Mouse (Mus musculus) liver, postnatal 0 days (tissue): ENCODE results near the gene G6pc3.

ENCODE experiments used
- CTCF ChIP-seq: sonication (generic); IDR thresholded peaks from 2 replicates; pipeline ENCODE4 v1.5.1; 2016; ENCODE audit warnings: antibody characterized with exemption, low read depth
- EP300 ChIP-seq: IDR thresholded peaks from 2 replicates; pipeline ENCODE4 v1.6.1; 2016; ENCODE audit warnings: antibody characterized with exemption, low read depth, mild to moderate bottlenecking

DNA sequence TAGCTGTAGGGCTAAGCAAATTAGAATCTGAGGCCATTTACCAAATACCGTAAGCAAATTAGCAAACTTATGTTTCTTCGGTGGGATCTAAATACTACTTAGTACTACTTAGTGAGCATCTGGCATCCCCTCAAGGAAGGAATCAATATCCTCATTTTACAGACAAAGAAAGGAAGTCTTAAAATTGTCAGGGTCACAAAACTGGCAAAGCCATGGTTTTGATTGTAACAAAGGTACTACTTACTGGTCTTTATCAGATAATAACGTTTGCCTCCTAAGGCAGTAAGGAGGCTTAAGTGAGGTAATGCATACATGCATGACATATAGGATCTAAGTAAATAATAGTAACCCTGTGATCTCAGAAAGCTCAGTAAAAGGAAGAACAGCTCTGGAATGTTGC is 3.7 kb upstream of the G6pc3 start:
- TF ChIP-seq CTCF: no peak
- TF ChIP-seq EP300: no peak
